Mouse (Mus musculus): ENCODE data around the gene Calcb. TPM values are rescaled to one million over a fixed set of nuclear protein-coding genes. Genes with fewer than 3 reads are reported as not detected.
A peak's percentile ranks its signal among the peaks of the same experiment; 100 is the strongest.
"Not testable (repeated sequence)": the region's sequence is repeated elsewhere in the genome, so short reads cannot be mapped to it uniquely, and the experiment has no call there.

Gene Calcb
- polyA plus RNA-seq, 1 experiment from 2014 or later = not detected

DNA sequence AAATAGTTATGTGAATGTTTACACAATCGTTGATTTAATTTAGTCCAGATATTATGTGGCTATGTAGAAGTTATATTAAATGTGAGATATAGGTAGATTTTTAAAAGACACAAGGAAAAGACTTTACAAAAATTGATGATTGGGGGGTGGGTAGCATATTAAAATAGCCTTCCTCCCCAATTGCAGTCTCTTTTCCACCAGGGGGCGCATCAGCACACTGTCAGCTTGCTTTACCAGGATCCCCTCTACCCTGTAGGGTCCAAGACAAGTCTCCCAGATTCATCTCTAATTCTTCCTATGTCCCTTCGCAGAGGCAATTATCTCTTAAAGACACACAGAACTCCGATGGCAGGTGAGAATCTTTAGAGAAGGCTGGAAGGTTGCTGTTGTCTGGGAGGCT lies 13.3 kb downstream of the Calcb start:
- H3K9ac ChIP-seq (replicated peaks); H3K4me3 ChIP-seq (replicated peaks); H3K9me3 ChIP-seq; H3K36me3 ChIP-seq; H3K4me2 ChIP-seq; H3K27ac ChIP-seq; H3K4me1 ChIP-seq (replicated peaks); H3K27me3 ChIP-seq; ATAC-seq (ENCODE audit: insufficient number of reproducible peaks, insufficient read depth, low FRiP score, low TSS enrichment, low read depth): not testable (repeated sequence)
- WGBS = 26% methylated on average over 4 of the region's 4 CpGs

DNA sequence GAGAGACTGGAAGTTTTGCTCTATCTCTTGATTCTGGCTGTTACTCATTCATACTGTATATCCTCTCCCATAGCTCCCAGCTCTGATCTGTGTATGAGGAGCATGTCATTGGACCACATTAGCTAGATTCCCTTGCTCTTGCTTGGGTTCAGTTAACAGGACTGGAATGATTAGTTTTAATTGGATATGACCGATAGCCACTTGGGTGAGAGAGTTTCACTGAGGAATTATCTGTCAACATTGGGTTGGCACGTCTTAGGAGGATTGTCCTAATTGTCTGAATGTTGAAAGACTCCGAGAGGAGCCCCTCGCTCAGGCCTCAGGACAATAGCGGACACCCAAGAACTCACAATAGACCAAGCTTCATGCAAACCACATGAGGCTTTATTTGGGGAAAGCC lies 17.8 kb downstream of the Calcb start:
- 88% methylated on average over 5 of the region's 5 CpGs for WGBS
- Histone ChIP-seq H3K4me2 (no peak overlapping the region), H3K9me3 (no peaks in the 10 kb centered on the region), H3K4me3 (replicated peaks) (no peak overlapping the region), H3K36me3 (no peaks in the 10 kb centered on the region), H3K9ac (replicated peaks) (no peak overlapping the region), H3K27me3 (no peaks in the 10 kb centered on the region), H3K4me1 (replicated peaks) (no peaks in the 10 kb centered on the region), H3K27ac (no peak overlapping the region)
- no peak for ATAC-seq (ENCODE audit: insufficient number of reproducible peaks, insufficient read depth, low FRiP score, low TSS enrichment, low read depth)

DNA sequence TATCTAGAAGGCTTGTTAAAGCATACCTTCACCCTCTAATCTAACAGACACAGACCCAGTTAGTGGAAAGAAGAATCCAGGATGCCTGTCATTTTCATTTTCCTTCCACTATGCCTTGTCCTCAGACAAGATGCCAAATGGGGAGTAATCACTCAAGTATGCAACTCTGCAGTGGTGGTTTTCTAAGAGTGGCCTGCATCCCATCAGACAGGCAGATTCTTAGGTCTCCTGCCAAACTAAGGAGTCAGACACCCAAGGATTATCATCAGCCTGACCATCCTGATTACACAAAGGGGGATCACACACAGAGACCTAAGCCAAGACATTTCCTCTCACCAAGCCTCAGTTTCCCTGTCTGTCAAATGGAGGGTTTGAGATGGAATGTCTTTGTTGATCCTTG lies 19.7 kb downstream of the Calcb start:
- no peaks in the 10 kb centered on the region for H3K9me3 ChIP-seq
- no peak overlapping the region for H3K4me3 ChIP-seq (replicated peaks)
- no peaks in the 10 kb centered on the region for H3K27me3 ChIP-seq
- no peaks in the 10 kb centered on the region for H3K4me1 ChIP-seq (replicated peaks)
- H3K36me3 ChIP-seq = no peaks in the 10 kb centered on the region
- no peak for ATAC-seq (ENCODE audit: insufficient number of reproducible peaks, insufficient read depth, low FRiP score, low TSS enrichment, low read depth)
- H3K4me2 ChIP-seq = no peak overlapping the region
- no peak overlapping the region for H3K27ac ChIP-seq
- no peak overlapping the region for H3K9ac ChIP-seq (replicated peaks)

DNA sequence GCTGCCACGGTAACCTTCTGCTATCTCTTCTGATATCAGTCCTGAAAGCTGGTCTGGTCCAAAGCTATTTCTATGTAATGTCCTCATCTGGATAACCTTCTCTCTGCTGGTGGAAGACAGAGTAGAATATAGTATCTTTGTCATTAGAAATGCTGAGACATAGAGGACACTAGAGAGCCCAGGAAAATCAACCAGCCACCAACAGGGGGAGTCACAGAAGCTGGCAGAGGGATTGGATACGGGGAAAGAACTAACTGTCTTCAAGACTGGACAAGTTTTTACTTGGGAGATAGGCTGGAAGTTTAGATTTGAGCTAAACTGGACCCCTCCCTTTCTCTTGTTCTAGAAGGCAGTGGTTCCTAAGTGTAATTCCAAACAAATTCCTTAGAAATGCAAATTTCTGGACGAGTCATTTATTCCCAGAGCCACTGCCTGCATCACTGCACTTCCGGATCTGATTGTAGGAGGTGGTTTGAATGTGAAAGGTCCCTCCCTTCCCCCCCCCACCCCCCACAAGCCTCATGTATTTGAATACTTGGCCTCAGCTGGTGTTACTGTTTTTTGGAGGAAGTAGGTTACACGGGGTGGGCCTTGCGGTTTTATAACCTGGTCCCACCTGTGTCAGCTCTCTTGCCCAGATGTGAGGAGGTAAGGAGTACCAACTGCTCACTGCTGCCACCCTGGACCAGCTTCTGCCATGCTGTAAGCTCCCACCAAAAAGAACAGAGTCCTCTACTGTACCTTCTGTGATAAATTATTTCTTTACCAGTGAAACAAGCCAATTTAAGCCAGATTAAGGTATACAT lies 22.1 kb downstream of the Calcb start:
- Histone ChIP-seq H3K4me2 (no peak overlapping the region), H3K4me3 (replicated peaks) (no peak overlapping the region), H3K27ac (no peak overlapping the region), H3K27me3 (peaks cover 17% of the 10 kb centered on the region), H3K36me3 (no peaks in the 10 kb centered on the region), H3K9ac (replicated peaks) (no peak overlapping the region), H3K9me3 (no peaks in the 10 kb centered on the region), H3K4me1 (replicated peaks) (peaks cover 8% of the 10 kb centered on the region)
- 58% methylated on average over 6 of the region's 6 CpGs for WGBS
- no peak for ATAC-seq (ENCODE audit: insufficient number of reproducible peaks, insufficient read depth, low FRiP score, low TSS enrichment, low read depth)

DNA sequence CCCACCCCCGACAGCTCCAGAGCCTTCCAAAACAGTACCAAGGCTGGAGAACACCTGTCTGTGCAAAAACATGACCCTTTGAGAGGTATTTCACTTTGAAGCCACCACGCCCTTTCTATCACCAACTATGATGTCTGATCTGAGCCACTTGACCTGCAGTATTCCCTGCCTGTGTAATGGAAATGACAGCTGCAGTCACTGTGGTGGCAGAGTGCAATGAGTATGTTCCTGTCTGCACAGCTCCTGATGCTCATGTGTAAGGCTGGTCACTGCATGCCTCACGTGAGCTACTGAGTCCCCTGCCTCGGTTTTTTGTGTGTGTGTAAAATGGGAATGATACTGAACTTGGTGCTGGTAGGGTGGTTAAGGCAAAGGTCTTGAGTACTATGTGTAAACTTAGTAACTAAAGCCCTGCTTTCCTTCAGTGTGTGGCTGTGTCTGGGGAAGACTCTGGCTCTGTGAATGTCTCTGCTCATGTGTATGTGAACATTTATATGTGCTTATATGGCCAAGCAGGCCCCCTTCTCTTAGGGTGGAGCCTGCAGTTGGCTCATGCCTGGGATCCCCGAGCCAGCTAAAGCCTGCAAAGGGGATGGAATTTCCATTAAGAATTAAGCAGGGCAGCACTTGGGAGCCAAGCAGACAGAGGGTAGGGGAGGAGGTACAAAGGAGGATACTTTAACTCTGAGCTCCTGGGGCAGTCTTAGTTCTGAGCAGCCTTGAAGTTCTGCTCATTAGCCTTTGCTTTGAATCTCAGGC lies 24.8 kb downstream of the Calcb start, which contains the start of gene Insc:
Gene Insc, plus strand, starts transcription at position 673 of the 759 bp plus-strand sequence.
- ATAC-seq (ENCODE audit: insufficient number of reproducible peaks, insufficient read depth, low FRiP score, low TSS enrichment, low read depth) = no peak
- Histone ChIP-seq H3K4me1 (replicated peaks) (peaks cover 11% of the 10 kb centered on the region), H3K27me3 (peaks cover 36% of the 10 kb centered on the region), H3K9ac (replicated peaks) (no peak within 1 kb of the TSS), H3K27ac (no peak within 1 kb of the TSS), H3K9me3 (no peaks in the 10 kb centered on the region), H3K4me3 (replicated peaks) (no peak within 1 kb of the TSS), H3K4me2 (no peak within 1 kb of the TSS), H3K36me3 (no peaks in the 10 kb centered on the region)
- WGBS = 72% methylated on average over 5 of the region's 5 CpGs

DNA sequence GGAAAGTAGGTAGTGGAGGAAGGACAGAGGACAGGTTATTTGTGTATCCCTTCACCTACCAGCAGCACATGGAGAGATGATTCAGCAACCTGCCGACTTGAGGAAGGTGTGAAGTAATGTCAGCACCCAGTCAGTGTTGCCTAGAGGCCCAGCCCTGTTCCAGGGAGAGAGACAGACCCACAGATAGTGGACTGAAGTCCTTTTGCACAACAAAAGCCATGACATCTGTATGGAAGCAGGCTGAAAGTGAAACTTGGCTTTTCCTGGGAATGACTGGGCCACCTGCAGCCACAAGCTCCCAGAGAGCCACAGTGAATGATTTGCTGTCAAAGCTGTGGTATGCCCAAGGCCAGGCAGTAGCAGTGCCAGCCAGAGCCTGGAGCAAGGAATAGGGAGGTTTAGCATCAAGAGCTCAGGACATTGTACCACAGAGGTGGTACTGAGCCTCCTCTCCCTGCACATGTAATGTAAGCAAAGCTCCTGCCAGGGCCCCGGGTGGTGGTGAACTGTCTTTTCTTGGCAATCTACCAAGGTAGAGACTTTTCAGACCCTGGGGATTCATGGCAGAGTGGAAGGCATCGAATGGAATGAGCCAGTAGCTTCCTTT lies 26.3 kb downstream of the Calcb start:
- Histone ChIP-seq H3K4me1 (replicated peaks) (peaks cover 11% of the 10 kb centered on the region), H3K27me3 (peaks cover 36% of the 10 kb centered on the region), H3K4me3 (replicated peaks) (no peak overlapping the region), H3K4me2 (peak overlapping the region; percentile 92), H3K27ac (no peak overlapping the region), H3K9me3 (no peaks in the 10 kb centered on the region), H3K9ac (replicated peaks) (no peak overlapping the region), H3K36me3 (no peaks in the 10 kb centered on the region)
- WGBS = 72% methylated on average over 3 of the region's 3 CpGs
- no peak for ATAC-seq (ENCODE audit: insufficient number of reproducible peaks, insufficient read depth, low FRiP score, low TSS enrichment, low read depth)

DNA sequence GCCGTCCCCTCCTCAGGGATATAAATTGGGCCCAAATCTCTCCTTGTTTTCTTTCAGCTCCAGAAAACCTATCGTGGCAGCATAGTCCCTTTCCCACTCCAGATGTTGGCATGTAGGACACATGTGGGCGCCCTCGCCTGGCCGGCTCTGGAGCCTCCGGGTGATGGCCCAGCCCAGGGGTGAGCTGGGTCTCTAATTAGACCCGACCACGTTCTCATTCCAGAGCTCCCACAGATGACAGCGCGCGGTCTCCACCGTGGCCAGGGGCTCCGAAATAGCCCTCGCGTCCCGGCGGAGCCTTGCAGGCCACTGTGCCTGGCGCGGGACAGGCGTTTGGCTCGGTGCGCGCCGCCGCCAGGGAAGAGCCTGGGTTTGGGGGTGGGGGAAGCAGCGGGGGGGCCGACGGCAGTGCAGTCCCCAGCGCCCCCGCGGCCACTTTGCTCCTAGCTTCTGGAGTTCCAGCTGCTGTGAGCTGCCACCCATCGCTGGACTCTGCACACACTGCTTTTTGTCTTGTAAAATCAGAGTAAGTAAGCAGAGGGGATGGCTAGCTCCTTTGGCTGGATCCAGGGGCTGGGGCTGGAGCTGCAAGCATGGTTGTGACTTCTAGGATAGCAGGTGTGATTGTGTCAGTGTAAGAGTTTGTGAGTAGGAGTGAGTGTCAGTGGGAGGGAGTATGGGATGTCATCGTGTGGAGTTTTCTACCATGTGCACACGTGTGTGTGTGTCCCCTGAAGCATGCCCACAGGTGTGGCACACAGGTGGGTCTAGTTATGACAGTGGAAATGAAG lies 27.2 kb downstream of the Calcb start:
- H3K27ac ChIP-seq = no peak overlapping the region

DNA sequence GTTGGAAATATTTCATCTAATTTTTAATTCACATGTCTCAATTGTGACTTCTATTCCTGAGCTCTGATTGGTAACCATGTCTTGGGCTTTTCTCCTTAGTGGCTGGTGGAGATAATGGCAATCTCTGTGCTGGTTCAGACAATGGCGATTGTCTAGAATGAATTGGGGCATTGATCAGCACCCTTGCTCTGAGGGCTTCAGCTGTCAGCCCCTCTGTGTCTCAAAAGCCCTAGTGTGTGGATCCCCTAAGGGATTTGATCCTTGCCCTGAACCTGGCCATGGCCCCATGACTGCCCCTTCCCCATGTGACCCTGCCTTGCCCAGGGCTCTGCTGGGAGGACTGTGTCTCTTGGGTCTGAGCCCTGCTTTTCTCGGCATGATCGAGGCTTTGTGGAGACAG lies 29.2 kb downstream of the Calcb start:
- peaks cover 11% of the 10 kb centered on the region for H3K4me1 ChIP-seq (replicated peaks)
- H3K36me3 ChIP-seq = no peaks in the 10 kb centered on the region
- H3K27ac ChIP-seq = no peak overlapping the region
- ATAC-seq (ENCODE audit: insufficient number of reproducible peaks, insufficient read depth, low FRiP score, low TSS enrichment, low read depth) = no peak
- H3K9me3 ChIP-seq = no peaks in the 10 kb centered on the region
- H3K9ac ChIP-seq (replicated peaks) = no peak overlapping the region
- no peak overlapping the region for H3K4me3 ChIP-seq (replicated peaks)
- no peak overlapping the region for H3K4me2 ChIP-seq
- peaks cover 36% of the 10 kb centered on the region for H3K27me3 ChIP-seq
- 85% methylated on average over 3 of the region's 3 CpGs for WGBS

More for the DNA sequence above, 27.2 kb downstream of the Calcb start:
- H3K27me3 ChIP-seq = peaks cover 36% of the 10 kb centered on the region
- peaks cover 11% of the 10 kb centered on the region for H3K4me1 ChIP-seq (replicated peaks)
- no peaks in the 10 kb centered on the region for H3K9me3 ChIP-seq
- no peaks in the 10 kb centered on the region for H3K36me3 ChIP-seq
- H3K4me3 ChIP-seq (replicated peaks) = peak overlapping the region; percentile 43
- peak; percentile 39; the same call in 1 of the 2 replicates for ATAC-seq (ENCODE audit: insufficient number of reproducible peaks, insufficient read depth, low FRiP score, low TSS enrichment, low read depth)
- WGBS = 3% methylated on average over 34 of the region's 34 CpGs
- H3K4me2 ChIP-seq = peak overlapping the region; percentile 92
- peak overlapping the region; percentile 54 for H3K9ac ChIP-seq (replicated peaks)

DNA sequence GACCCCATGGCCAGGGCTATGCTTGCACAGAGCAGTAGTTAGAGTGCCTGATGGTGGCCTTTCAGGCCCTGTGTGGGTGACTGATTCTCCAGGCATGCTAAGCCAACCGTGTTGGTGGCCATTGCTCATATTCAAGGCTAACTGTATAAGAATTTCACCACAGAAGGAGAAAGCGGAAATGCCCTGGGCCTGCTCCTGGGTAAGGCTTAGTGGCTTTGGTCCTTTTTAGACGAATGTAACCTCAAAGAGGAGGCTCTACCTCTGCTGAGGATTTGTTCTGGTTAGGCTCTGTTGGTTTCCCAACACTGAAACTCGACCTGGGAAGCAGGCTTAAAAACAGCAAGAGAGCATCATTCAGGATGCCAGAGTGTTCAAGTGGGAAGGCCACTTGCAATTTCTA lies 29.8 kb downstream of the Calcb start:
- Histone ChIP-seq H3K4me2 (no peak overlapping the region), H3K27ac (no peak overlapping the region), H3K4me3 (replicated peaks) (no peak overlapping the region), H3K4me1 (replicated peaks) (peaks cover 11% of the 10 kb centered on the region), H3K36me3 (no peaks in the 10 kb centered on the region), H3K27me3 (peaks cover 36% of the 10 kb centered on the region), H3K9ac (replicated peaks) (no peak overlapping the region), H3K9me3 (no peaks in the 10 kb centered on the region)
- ATAC-seq (ENCODE audit: insufficient number of reproducible peaks, insufficient read depth, low FRiP score, low TSS enrichment, low read depth) = no peak
- 71% methylated on average over 4 of the region's 4 CpGs for WGBS

DNA sequence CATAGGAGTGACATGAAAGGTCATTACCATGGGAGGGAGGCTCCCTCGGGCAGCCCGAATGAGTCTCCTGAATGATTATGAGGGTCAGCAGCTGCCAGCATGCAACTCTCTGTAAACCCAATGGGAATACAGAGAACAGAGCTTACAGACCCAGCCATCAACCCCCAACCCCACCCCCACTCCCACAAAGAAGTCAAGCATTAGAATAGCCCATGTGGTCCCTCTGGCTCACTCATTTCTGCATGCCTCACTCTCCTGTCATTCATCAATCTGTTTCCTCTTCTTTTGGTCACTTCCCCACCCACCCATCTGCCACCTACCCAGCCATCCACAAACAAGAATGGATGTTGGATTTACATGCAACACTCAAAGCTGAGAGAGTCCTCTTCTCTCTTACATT lies 35.0 kb downstream of the Calcb start:
- H3K9ac ChIP-seq (replicated peaks) = no peak overlapping the region
- WGBS = 84% methylated on average over 2 of the region's 2 CpGs
- no peak overlapping the region for H3K4me2 ChIP-seq
- H3K27me3 ChIP-seq = no peaks in the 10 kb centered on the region
- no peaks in the 10 kb centered on the region for H3K9me3 ChIP-seq
- H3K27ac ChIP-seq = no peak overlapping the region
- no peaks in the 10 kb centered on the region for H3K4me1 ChIP-seq (replicated peaks)
- no peaks in the 10 kb centered on the region for H3K36me3 ChIP-seq
- no peak for ATAC-seq (ENCODE audit: insufficient number of reproducible peaks, insufficient read depth, low FRiP score, low TSS enrichment, low read depth)
- no peak overlapping the region for H3K4me3 ChIP-seq (replicated peaks)

DNA sequence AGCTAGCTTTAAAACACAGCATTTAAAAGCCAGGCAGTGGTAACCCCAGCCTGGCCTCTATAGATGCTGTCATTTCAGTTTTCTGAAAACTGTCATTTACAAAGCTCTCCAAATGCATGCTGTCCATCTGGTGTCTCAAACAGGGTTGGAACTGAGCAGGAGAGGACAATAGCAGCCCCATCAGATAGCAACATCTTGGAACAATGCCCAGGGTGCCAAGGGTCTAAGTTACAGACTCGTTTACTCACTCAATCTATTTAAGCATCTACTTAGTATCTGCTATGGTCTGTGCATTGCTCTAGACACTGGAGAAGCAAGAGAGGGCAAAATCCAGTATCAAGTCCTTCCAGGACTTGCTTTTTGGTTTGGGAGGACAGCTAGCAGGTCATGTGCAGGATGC lies 35.8 kb downstream of the Calcb start:
- WGBS = 67% methylated on average over 1 of the region's 1 CpGs
- Histone ChIP-seq H3K36me3 (no peaks in the 10 kb centered on the region), H3K4me1 (replicated peaks) (no peaks in the 10 kb centered on the region), H3K4me3 (replicated peaks) (no peak overlapping the region), H3K27me3 (no peaks in the 10 kb centered on the region), H3K4me2 (no peak overlapping the region), H3K27ac (no peak overlapping the region), H3K9me3 (no peaks in the 10 kb centered on the region), H3K9ac (replicated peaks) (no peak overlapping the region)
- no peak for ATAC-seq (ENCODE audit: insufficient number of reproducible peaks, insufficient read depth, low FRiP score, low TSS enrichment, low read depth)

Measured in limb, embryonic 12.5 days (tissue).